Mouse (Mus musculus): ENCODE data around the gene Glis3.

DNA sequence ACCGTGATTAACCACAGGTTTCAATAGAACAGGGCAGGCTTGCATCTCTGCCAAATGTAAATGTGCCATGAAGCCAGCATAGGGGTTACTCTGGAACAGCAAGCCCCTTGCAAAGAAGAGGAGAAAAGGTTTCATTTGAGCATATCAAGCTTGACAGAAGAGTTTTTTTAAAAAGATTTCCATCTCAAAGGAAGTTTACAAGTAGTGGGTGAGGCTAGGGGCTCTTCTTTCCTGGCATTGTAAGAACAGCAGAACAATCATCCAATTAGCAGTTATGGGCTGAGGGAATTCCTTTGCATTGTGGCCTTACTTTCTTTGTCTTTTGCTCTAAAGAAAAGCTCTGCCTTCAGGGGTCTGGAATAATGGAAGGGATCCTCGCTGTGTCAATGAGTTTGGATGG lies 113.3 kb downstream of the Glis3 start:
- no peak for TF ChIP-seq POLR2A (IDR thresholded peaks at IDR 0.05; ENCODE audit: borderline replicate concordance, extremely low read depth, low read depth, low read length)
- no peak for TF ChIP-seq CTCF (IDR thresholded peaks at IDR 0.05; ENCODE audit: insufficient read depth, low read length)

Data from lung, adult 2 months (tissue).